Mouse (Mus musculus) heart, adult 2 months (tissue): ENCODE data around the gene Zfand3.

Experiments used
- CTCF ChIP-seq: fragments of 200-600 bp; IDR thresholded peaks from 2 replicates; pipeline ENCODE4 v1.8.1; 2022; ENCODE audit warnings: antibody characterized with exemption, mild to moderate bottlenecking, moderate library complexity
- EP300 ChIP-seq: fragments of 200-500 bp; IDR thresholded peaks from 2 replicates; pipeline ENCODE4 v1.6.1; 2011; ENCODE audit warnings: low read depth, low read length, control low read depth; ENCODE audit not compliant: insufficient read depth
- POLR2A ChIP-seq: fragments of 200-500 bp; IDR thresholded peaks from 2 replicates; pipeline ENCODE4 v1.6.1; 2011; ENCODE audit warnings: mild to moderate bottlenecking, low read depth, low read length, control low read depth; ENCODE audit not compliant: insufficient read depth

- peak; percentile 77 for TF ChIP-seq CTCF
- TF ChIP-seq POLR2A, result no peak
- no peak for TF ChIP-seq EP300
These were observed 110.2 kb downstream of the Zfand3 start for GRCm38 (mm10) chr17:30114761-30115160.
